In the genomic region with DNA sequence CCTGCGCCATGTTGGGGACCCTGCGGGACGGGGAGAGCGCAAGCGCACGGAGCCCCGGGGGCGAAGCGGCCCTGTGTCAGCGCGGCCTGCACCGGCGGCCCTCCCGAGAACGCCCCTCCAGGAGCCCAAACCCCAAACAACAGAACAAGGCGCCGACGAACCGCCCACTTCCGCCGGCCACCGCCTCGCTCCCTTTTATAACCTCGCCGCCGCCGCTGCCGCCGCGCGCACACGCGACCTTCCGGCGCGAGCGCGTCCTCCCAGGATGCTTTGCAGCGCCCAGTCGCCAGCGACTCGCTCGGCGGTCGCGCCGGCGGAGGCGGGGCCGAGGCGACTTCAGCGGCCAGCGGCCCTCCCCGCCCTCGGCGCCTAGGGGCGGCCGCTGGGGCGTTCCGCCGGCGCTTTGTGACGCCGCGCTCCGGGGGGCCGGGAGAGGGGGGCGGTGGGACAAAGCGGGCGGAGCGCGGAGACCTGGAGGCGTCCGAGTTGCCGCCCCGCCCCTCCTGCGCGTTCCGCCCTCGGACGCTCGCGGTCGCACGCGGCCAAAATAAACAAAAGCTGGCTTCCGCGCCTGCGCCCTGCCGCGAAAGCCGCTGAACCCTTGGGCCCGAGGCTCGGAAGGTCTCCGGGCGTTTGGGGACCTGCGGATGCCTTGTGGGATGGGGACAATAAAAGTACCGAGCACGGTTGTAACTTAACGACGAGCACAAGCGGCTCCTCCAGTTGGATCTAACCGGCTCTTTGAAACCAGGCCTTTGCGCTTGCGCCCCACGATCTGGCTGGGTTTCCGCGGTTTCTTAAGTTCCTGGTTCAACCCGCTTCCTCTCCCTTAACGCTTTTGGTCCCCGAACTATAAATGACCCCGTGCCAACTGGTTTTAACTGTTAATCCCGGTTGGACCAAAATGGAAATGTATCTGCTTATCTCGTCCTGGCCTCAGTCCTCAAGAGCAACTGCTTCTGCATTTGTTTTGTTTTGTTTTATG, we compare ENCODE assay signal across 8 mouse cellular contexts. TPM values are rescaled to one million over a fixed set of nuclear protein-coding genes. Genes with fewer than 3 reads are reported as not detected.
DNase-seq lines count a peak whose midpoint lies in the region; ATAC-seq and TF ChIP-seq lines count a peak whose summit lies in the region.

Cdkn2aip (minus strand) TSS at position 172 of the 985 bp plus-strand sequence.

- peak; percentile 94 for ATAC-seq in embryonic facial prominence, embryonic 14.5 days (ENCODE audit: low read depth)
- ATAC-seq in limb, embryonic 13.5 days (ENCODE audit: low FRiP score, low read depth), result peak; percentile 90
- ATAC-seq in midbrain, embryonic 16.5 days, result peak; percentile 94

- H3K27ac ChIP-seq in embryonic facial prominence, embryonic 14.5 days (replicated peaks; ENCODE audit: low read depth, low read length), result peak within 1 kb of the TSS; percentile 96
- peak within 1 kb of the TSS; percentile 98 for H3K27ac ChIP-seq in heart, adult 2 months
- peak within 1 kb of the TSS; percentile 94 for H3K27ac ChIP-seq in limb, embryonic 13.5 days
- H3K27ac ChIP-seq in midbrain, embryonic 16.5 days (ENCODE audit: low read length), result peak within 1 kb of the TSS; percentile 94

- no peaks in the 10 kb centered on the region; the same call in 1 of the 2 replicates for H3K79me2 ChIP-seq in heart, adult 2 months (replicated peaks; ENCODE audit: control insufficient read depth, insufficient read depth, low read length)

- peak; percentile 88 for DNase-seq in 3T3-L1 (ENCODE audit: low read depth, low spot score)
- peak; percentile 88 to 91 for DNase-seq in adrenal gland, postnatal 4 days (ENCODE audit: low spot score in 2 of 2)
- peak; percentile 98 for DNase-seq in embryonic facial prominence, embryonic 14.5 days (ENCODE audit: low spot score)
- DNase-seq in heart, adult 2 months, result peak; percentile 98 to 99
- peak; percentile 93 to 95 for DNase-seq in kidney, adult 8-10 months
- peak; percentile 90 to 96 for DNase-seq in spleen, postnatal 10 days (ENCODE audit: low spot score in 2 of 2)

- WGBS in embryonic facial prominence, embryonic 14.5 days, result under 1% methylated on average over 49 of the region's 114 CpGs
- WGBS in heart, adult 2 months, result under 1% methylated on average over 99 of the region's 114 CpGs
- under 1% methylated on average over 108 of the region's 114 CpGs for WGBS in limb, embryonic 13.5 days
- WGBS in midbrain, embryonic 16.5 days, result under 1% methylated on average over 88 of the region's 114 CpGs

- peak within 1 kb of the TSS; percentile 97 for H3K4me3 ChIP-seq in embryonic facial prominence, embryonic 14.5 days (ENCODE audit: low read depth, low read length)
- peak within 1 kb of the TSS; percentile 99 for H3K4me3 ChIP-seq in heart, adult 2 months
- peak within 1 kb of the TSS; percentile 95 for H3K4me3 ChIP-seq in limb, embryonic 13.5 days
- peak within 1 kb of the TSS; percentile 99 for H3K4me3 ChIP-seq in midbrain, embryonic 16.5 days (ENCODE audit: low read depth, low read length)

- TF ChIP-seq POLR2A in heart, adult 2 months (IDR thresholded peaks at IDR 0.05; ENCODE audit: insufficient read depth, low read depth, low read length), result peak; percentile 95

- H3K4me1 ChIP-seq in embryonic facial prominence, embryonic 14.5 days (ENCODE audit: control insufficient read depth, insufficient read depth, low read length), result peaks cover 4% of the 10 kb centered on the region; the same call in 1 of the 2 replicates
- peaks cover 2% of the 10 kb centered on the region; the same call in 1 of the 2 replicates for H3K4me1 ChIP-seq in heart, adult 2 months (ENCODE audit: control insufficient read depth, insufficient read depth, low read length)
- peaks cover 20% of the 10 kb centered on the region for H3K4me1 ChIP-seq in limb, embryonic 13.5 days
- H3K4me1 ChIP-seq in midbrain, embryonic 16.5 days (ENCODE audit: control insufficient read depth, insufficient read depth, low read length), result peaks cover 19% of the 10 kb centered on the region

- H3K36me3 ChIP-seq in embryonic facial prominence, embryonic 14.5 days (ENCODE audit: control insufficient read depth, insufficient read depth, low read length), result peaks cover 19% of the 10 kb centered on the region
- H3K36me3 ChIP-seq in heart, adult 2 months (ENCODE audit: control insufficient read depth, insufficient read depth, low read length), result peaks cover 16% of the 10 kb centered on the region
- peaks cover 16% of the 10 kb centered on the region for H3K36me3 ChIP-seq in limb, embryonic 13.5 days
- H3K36me3 ChIP-seq in midbrain, embryonic 16.5 days (ENCODE audit: control insufficient read depth, insufficient read depth, low read length), result peaks cover 14% of the 10 kb centered on the region

- intact Hi-C loops in heart, adult 2 months (cut with DNase I), result loop anchor here (2.0 to 10.0 kb wide), 2 partner anchors 37 to 281 kb away; partner anchors contain the start of gene Wwc2

- peak within 1 kb of the TSS; percentile 81 for H3K4me2 ChIP-seq in embryonic facial prominence, embryonic 14.5 days (ENCODE audit: low read depth, low read length)
- H3K4me2 ChIP-seq in limb, embryonic 13.5 days (replicated peaks), result peak within 1 kb of the TSS; percentile 81
- H3K4me2 ChIP-seq in midbrain, embryonic 16.5 days (ENCODE audit: low read length), result peak within 1 kb of the TSS; percentile 61

- H3K9ac ChIP-seq in embryonic facial prominence, embryonic 14.5 days (ENCODE audit: low read depth, low read length), result peak within 1 kb of the TSS; percentile 90
- peak within 1 kb of the TSS; percentile 97 for H3K9ac ChIP-seq in heart, adult 2 months (ENCODE audit: low read depth, low read length)
- H3K9ac ChIP-seq in limb, embryonic 13.5 days, result peak within 1 kb of the TSS; percentile 93
- H3K9ac ChIP-seq in midbrain, embryonic 16.5 days (ENCODE audit: low read depth, low read length), result peak within 1 kb of the TSS; percentile 95

- TF ChIP-seq CTCF in heart, adult 2 months (IDR thresholded peaks at IDR 0.05), result no peak

- H3K9me3 ChIP-seq in embryonic facial prominence, embryonic 14.5 days (ENCODE audit: control insufficient read depth, low read length), result no peaks in the 10 kb centered on the region
- no peaks in the 10 kb centered on the region for H3K9me3 ChIP-seq in limb, embryonic 13.5 days
- H3K9me3 ChIP-seq in midbrain, embryonic 16.5 days (replicated peaks; ENCODE audit: control insufficient read depth, low read length, poor library complexity, severe bottlenecking), result no peaks in the 10 kb centered on the region

- TF ChIP-seq EP300 in heart, adult 2 months (IDR thresholded peaks at IDR 0.05; ENCODE audit: insufficient read depth, low read depth, low read length), result 0 out of 2 replicates have a peak, but pooled peaks have one; percentile 33

- H3K27me3 ChIP-seq in embryonic facial prominence, embryonic 14.5 days (replicated peaks; ENCODE audit: control insufficient read depth, insufficient read depth, low read length), result no peaks in the 10 kb centered on the region
- no peaks in the 10 kb centered on the region for H3K27me3 ChIP-seq in heart, adult 2 months (ENCODE audit: control insufficient read depth, insufficient read depth, low read length)
- no peaks in the 10 kb centered on the region for H3K27me3 ChIP-seq in limb, embryonic 13.5 days
- no peaks in the 10 kb centered on the region for H3K27me3 ChIP-seq in midbrain, embryonic 16.5 days (ENCODE audit: control insufficient read depth, insufficient read depth, low read depth, low read length)

RNA-seq across cellular contexts. Expression of gene Cdkn2aip, which starts in this region (rescaled TPM):
- total RNA-seq in adrenal gland, postnatal 4 days (2021), result 10 to 100 TPM; 17.3 TPM
- 16.5 and 21.0 TPM in 2 replicates for polyA plus RNA-seq in embryonic facial prominence, embryonic 14.5 days (2014; fragmentation: Nextera tagmentation; extraction: Ambion mirVana)
- total RNA-seq in heart, adult 2 months (2021), result 1 to 10 TPM; 7.9 to 8.5 TPM
- 3.2 and 3.9 TPM in 2 replicates for polyA plus RNA-seq in heart, adult 2 months (2012; rRNA removed)
- 26.5 and 27.9 TPM in 2 replicates for polyA plus RNA-seq in limb, embryonic 13.5 days (2015; fragmentation: Nextera tagmentation; extraction: Ambion mirVana)
- 32.7 and 39.0 TPM in 2 replicates for polyA plus RNA-seq in midbrain, embryonic 16.5 days (2015; fragmentation: Nextera tagmentation; extraction: Ambion mirVana)

Comparison
In these comparisons a context has a peak if more than half of its experiments do, and no peak if none do; other contexts are left out.
1. Peak in every context shown above with its lines: DNase-seq, ATAC-seq, H3K4me3 ChIP-seq and H3K27ac ChIP-seq.